Mouse (Mus musculus) heart, postnatal 0 days (tissue): Measurements from ENCODE around the gene Birc3. TPM values are rescaled to one million over a fixed set of nuclear protein-coding genes. Genes with fewer than 3 reads are reported as not detected.

Experiments used
- ATAC-seq: fragments of 200-750 bp; cut with Nextera tagmentation; 2 replicates; pipeline ENCODE4 v1.8.0; 2017; ENCODE audit warnings: low read depth, moderate number of reproducible peaks, moderate library complexity; ENCODE audit not compliant: insufficient read depth
- DNase-seq: peaks from one replicate; pipeline ENCODE4 v3.0.0-alpha.2; 2016; ENCODE audit warnings: low spot score
- H3K27ac ChIP-seq: fragments of 300-500 bp; sonication (generic); 2 replicates; pipeline ENCODE4 v1.5.1; 2014; ENCODE audit warnings: low read depth, mild to moderate bottlenecking
- H3K27me3 ChIP-seq: fragments of 300-500 bp; sonication (generic); 2 replicates; pipeline ENCODE4 v1.6.1; 2014; ENCODE audit warnings: low read length, mixed read lengths; ENCODE audit not compliant: control insufficient read depth, insufficient read depth
- H3K36me3 ChIP-seq: fragments of 300-500 bp; sonication (generic); replicated peaks from 2 replicates; pipeline ENCODE4 v1.6.1; 2014; ENCODE audit warnings: low read length, mixed read lengths; ENCODE audit not compliant: control insufficient read depth, insufficient read depth
- H3K4me1 ChIP-seq: fragments of 300-500 bp; sonication (generic); 2 replicates; pipeline ENCODE4 v1.6.1; 2014; ENCODE audit warnings: antibody characterized with exemption; ENCODE audit not compliant: control insufficient read depth, insufficient read depth
- H3K4me2 ChIP-seq: fragments of 300-500 bp; sonication (generic); 2 replicates; pipeline ENCODE4 v1.6.1; 2014; ENCODE audit warnings: low read depth, mild to moderate bottlenecking, low read length, moderate library complexity
- H3K4me3 ChIP-seq: fragments of 300-500 bp; sonication (generic); 2 replicates; pipeline ENCODE4 v1.5.1; 2014; ENCODE audit warnings: low read depth, low read length
- H3K9ac ChIP-seq: fragments of 300-500 bp; sonication (generic); replicated peaks from 2 replicates; pipeline ENCODE4 v1.6.1; 2014; ENCODE audit warnings: low read depth, low read length, mixed read lengths
- H3K9me3 ChIP-seq: fragments of 300-500 bp; sonication (generic); replicated peaks from 2 replicates; pipeline ENCODE4 v1.6.1; 2016; ENCODE audit warnings: low read length; ENCODE audit not compliant: control insufficient read depth
- CTCF ChIP-seq: IDR thresholded peaks from 2 replicates; pipeline ENCODE4 v1.5.1; 2016; ENCODE audit warnings: antibody characterized with exemption, control low read depth, low read depth
- EP300 ChIP-seq: IDR thresholded peaks from 2 replicates; pipeline ENCODE4 v1.6.1; 2016; ENCODE audit warnings: antibody characterized with exemption, low read depth
- WGBS: fragments of 180-500 bp; shearing (Covaris S2); extraction: QIAGEN DNeasy Blood & Tissue Kit; methylation state at CpG from one replicate; pipeline ENCODE4 v1.1.7; 2014; 5-methylcytosine and 5-hydroxymethylcytosine counted together
- polyA plus RNA-seq: library from polyadenylated mRNA; unstranded; fragments of >200 nt; fragmentation: Nextera tagmentation; extraction: Ambion mirVana; gene quantifications from 2 replicates; pipeline ENCODE4 v1.2.1, GENCODE M21; 2015
- total RNA-seq: library from RNA; depleted of rRNA; stranded (reverse); fragments of >200 nt; gene quantifications from 2 replicates; pipeline ENCODE4 v1.2.3, GENCODE M21; 2014; ENCODE audit warnings: low replicate concordance; rRNA removed

Gene Birc3
- total RNA-seq (7.1 and 7.2 TPM in 2 replicates), polyA plus RNA-seq (3.9 and 4.4 TPM in 2 replicates)

GRCm38 (mm10) chr9:7872775-7873439 is at the start of gene Birc3:
TSS of gene Birc3 (minus strand) at chr9:7873186.
- Histone ChIP-seq H3K4me2 (peak within 1 kb of the TSS; percentile 80), H3K4me3 (peak within 1 kb of the TSS; percentile 55), H3K27ac (peak within 1 kb of the TSS; percentile 74), H3K36me3 (no peaks in the 10 kb centered on the region), H3K9me3 (no peaks in the 10 kb centered on the region), H3K9ac (peak within 1 kb of the TSS; percentile 75), H3K27me3 (no peaks in the 10 kb centered on the region), H3K4me1 (no peaks in the 10 kb centered on the region)
- no peak for TF ChIP-seq CTCF
- TF ChIP-seq EP300 = no peak
- peak; percentile 88 for ATAC-seq
- peak; percentile 57 for DNase-seq
- WGBS = 3% methylated on average over 20 of the region's 26 CpGs

GRCm38 (mm10) chr9:7914925-7915324 is 41.9 kb upstream of the Birc3 start:
- Histone ChIP-seq H3K27ac (peak overlapping the region; percentile 27; the same call in 1 of the 2 replicates), H3K27me3 (no peaks in the 10 kb centered on the region), H3K9me3 (no peaks in the 10 kb centered on the region), H3K36me3 (no peaks in the 10 kb centered on the region), H3K4me1 (no peaks in the 10 kb centered on the region), H3K4me2 (peak overlapping the region; percentile 65), H3K9ac (no peak overlapping the region), H3K4me3 (no peak overlapping the region)
- no peak for ATAC-seq
- 63% methylated on average over 8 of the region's 8 CpGs for WGBS
- TF ChIP-seq CTCF (no peak), EP300 (no peak)
- no peak for DNase-seq

- peak; percentile 90 for DNase-seq
- peak; percentile 54 for TF ChIP-seq CTCF
- TF ChIP-seq EP300 = no peak
- Histone ChIP-seq H3K4me1 (no peaks in the 10 kb centered on the region), H3K4me3 (peak overlapping the region; percentile 36), H3K27me3 (no peaks in the 10 kb centered on the region), H3K4me2 (peak overlapping the region; percentile 65), H3K9ac (0 out of 2 replicates have a peak overlapping the region, but pooled peaks have one; percentile 23), H3K27ac (peak overlapping the region; percentile 36), H3K9me3 (no peaks in the 10 kb centered on the region), H3K36me3 (no peaks in the 10 kb centered on the region)
- peak; percentile 97 for ATAC-seq
- 3% methylated on average over 11 of the region's 11 CpGs for WGBS
Observed at GRCm38 (mm10) chr9:7914487-7914886, 41.5 kb upstream of the Birc3 start.

- H3K9ac ChIP-seq = 0 out of 2 replicates have a peak overlapping the region, but pooled peaks have one; percentile 23
Observed at GRCm38 (mm10) chr9:7913953-7914352, 41.0 kb upstream of the Birc3 start.

GRCm38 (mm10) chr9:7907351-7907985 is 34.5 kb upstream of the Birc3 start:
- ATAC-seq (no peak), DNase-seq (no peak)
- TF ChIP-seq EP300 (no peak), CTCF (no peak)
- Histone ChIP-seq H3K27ac (no peak overlapping the region), H3K9me3 (no peaks in the 10 kb centered on the region), H3K4me1 (no peaks in the 10 kb centered on the region), H3K36me3 (no peaks in the 10 kb centered on the region), H3K27me3 (no peaks in the 10 kb centered on the region), H3K9ac (no peak overlapping the region), H3K4me2 (no peak overlapping the region), H3K4me3 (no peak overlapping the region)
- WGBS = 72% methylated on average over 2 of the region's 2 CpGs

More at GRCm38 (mm10) chr9:7913953-7914352, 41.0 kb upstream of the Birc3 start:
- Histone ChIP-seq H3K27ac (peak overlapping the region; percentile 36; the same call in 1 of the 2 replicates), H3K36me3 (no peaks in the 10 kb centered on the region), H3K9me3 (no peaks in the 10 kb centered on the region), H3K4me1 (no peaks in the 10 kb centered on the region), H3K4me3 (peak overlapping the region; percentile 36), H3K27me3 (no peaks in the 10 kb centered on the region), H3K4me2 (peak overlapping the region; percentile 65)
- DNase-seq = no peak
- peak; percentile 31; the same call in 1 of the 2 replicates for ATAC-seq
- TF ChIP-seq CTCF (no peak), EP300 (no peak)
- 49% methylated on average over 19 of the region's 19 CpGs for WGBS
